Mouse (Mus musculus) embryonic facial prominence, embryonic 12.5 days (tissue): ENCODE measurements around the gene Sgms2. TPM values are rescaled to one million over a fixed set of nuclear protein-coding genes. Genes with fewer than 3 reads are reported as not detected.
A peak's percentile ranks its signal among the peaks of the same experiment; 100 is the strongest.

ENCODE experiments used
- ATAC-seq: fragments of 200-750 bp; cut with Nextera tagmentation; 2 replicates; pipeline ENCODE4 v1.8.0; 2017; ENCODE audit not compliant: insufficient number of reproducible peaks, insufficient read depth, low FRiP score, low TSS enrichment
- H3K27ac ChIP-seq: fragments of 300-500 bp; sonication (generic); 2 replicates; pipeline ENCODE4 v1.5.1; 2016; ENCODE audit warnings: mild to moderate bottlenecking
- H3K27me3 ChIP-seq: fragments of 300-500 bp; sonication (generic); 2 replicates; pipeline ENCODE4 v1.6.1; 2016; ENCODE audit warnings: mild to moderate bottlenecking, moderate library complexity
- H3K36me3 ChIP-seq: fragments of 300-500 bp; sonication (generic); 2 replicates; pipeline ENCODE4 v1.6.1; 2016; ENCODE audit warnings: mild to moderate bottlenecking
- H3K4me1 ChIP-seq: fragments of 300-500 bp; sonication (generic); 2 replicates; pipeline ENCODE4 v1.6.1; 2016
- H3K4me2 ChIP-seq: fragments of 300-500 bp; sonication (generic); replicated peaks from 2 replicates; pipeline ENCODE4 v1.6.1; 2016; ENCODE audit warnings: mild to moderate bottlenecking, moderate library complexity
- H3K4me3 ChIP-seq: fragments of 300-500 bp; sonication (generic); 2 replicates; pipeline ENCODE4 v1.5.1; 2016; ENCODE audit warnings: mild to moderate bottlenecking
- H3K9ac ChIP-seq: fragments of 300-500 bp; sonication (generic); 2 replicates; pipeline ENCODE4 v1.6.1; 2016; ENCODE audit warnings: mild to moderate bottlenecking, moderate library complexity
- H3K9me3 ChIP-seq: fragments of 300-500 bp; sonication (generic); 2 replicates; pipeline ENCODE4 v1.6.1; 2016; ENCODE audit warnings: mild to moderate bottlenecking, moderate library complexity
- WGBS: fragments of 180-500 bp; shearing (Covaris S2); methylation state at CpG from one replicate; pipeline ENCODE4 v1.1.7; 2016; 5-methylcytosine and 5-hydroxymethylcytosine counted together
- polyA plus RNA-seq: library from polyadenylated mRNA; unstranded; fragments of >200 nt; fragmentation: Nextera tagmentation; extraction: Ambion mirVana; gene quantifications from 2 replicates; pipeline ENCODE4 v1.2.1, GENCODE M21; 2016

The Sgms2 gene
- polyA plus RNA-seq, 1 experiment from 2014 or later, result 3.2 TPM

DNA sequence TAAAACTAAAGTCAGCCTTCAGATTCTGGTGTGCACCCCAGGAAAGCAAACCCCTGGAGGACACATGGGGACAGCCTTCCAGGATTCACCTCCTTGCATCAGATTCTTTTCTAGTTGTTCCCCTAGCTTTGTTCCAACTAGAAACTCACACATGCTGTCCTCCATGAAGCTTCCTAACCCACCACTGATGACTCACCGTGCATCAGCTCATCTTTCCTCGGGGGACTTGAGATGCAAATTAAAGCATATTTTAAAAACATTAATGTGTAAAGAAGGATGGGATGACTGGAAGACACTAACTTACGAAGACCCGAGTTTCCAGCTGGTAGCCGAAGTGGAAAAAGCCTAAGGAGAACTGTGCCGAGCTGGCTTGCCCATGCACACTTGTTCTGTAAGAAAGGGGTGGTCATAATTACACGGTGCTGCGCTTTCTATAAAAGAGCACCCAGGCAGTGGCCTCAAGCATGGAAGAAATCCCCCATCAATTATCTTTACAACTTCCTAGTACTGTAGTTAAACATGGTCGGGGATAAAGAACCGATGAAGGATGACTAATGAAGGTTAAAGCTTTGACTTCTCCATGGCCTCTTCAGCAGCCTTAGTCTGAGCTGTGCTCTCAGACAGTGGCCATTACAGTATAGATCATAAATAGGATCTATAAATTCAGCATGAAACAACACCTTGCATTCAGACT lies 10.6 kb upstream of the Sgms2 start:
- no peak overlapping the region for H3K9ac ChIP-seq
- WGBS, result 78% methylated on average over 10 of the region's 10 CpGs
- H3K36me3 ChIP-seq, result no peaks in the 10 kb centered on the region
- no peaks in the 10 kb centered on the region for H3K27me3 ChIP-seq
- H3K4me1 ChIP-seq, result no peaks in the 10 kb centered on the region
- no peaks in the 10 kb centered on the region for H3K9me3 ChIP-seq
- H3K4me2 ChIP-seq, result no peak overlapping the region
- H3K4me3 ChIP-seq, result no peak overlapping the region
- H3K27ac ChIP-seq, result no peak overlapping the region
- ATAC-seq, result no peak

DNA sequence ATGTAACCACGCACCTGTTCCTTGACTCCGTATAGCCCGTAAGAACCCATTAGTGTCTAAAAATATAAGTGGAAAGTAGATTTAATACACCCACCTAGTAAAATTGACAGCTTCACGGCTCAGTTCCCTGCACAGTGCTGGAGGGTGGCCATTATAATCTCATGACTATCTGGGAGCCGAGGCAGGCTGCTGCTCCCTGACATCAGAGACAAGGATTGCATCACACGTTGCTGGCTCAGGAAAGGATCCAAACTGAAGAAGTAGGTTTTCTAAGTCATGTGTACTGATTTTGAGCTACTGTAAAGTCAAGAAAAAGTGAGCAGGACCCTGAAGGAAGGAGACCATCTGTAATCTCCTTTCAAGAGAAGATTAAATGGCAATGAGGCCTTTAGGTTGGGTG lies 8.4 kb upstream of the Sgms2 start:
- H3K4me2 ChIP-seq, result no peak overlapping the region
- no peaks in the 10 kb centered on the region for H3K4me1 ChIP-seq
- no peak for ATAC-seq
- no peak overlapping the region for H3K27ac ChIP-seq
- H3K36me3 ChIP-seq, result no peaks in the 10 kb centered on the region
- no peaks in the 10 kb centered on the region for H3K27me3 ChIP-seq
- H3K4me3 ChIP-seq, result no peak overlapping the region
- 85% methylated on average over 6 of the region's 6 CpGs for WGBS
- H3K9me3 ChIP-seq, result no peaks in the 10 kb centered on the region
- no peak overlapping the region for H3K9ac ChIP-seq

DNA sequence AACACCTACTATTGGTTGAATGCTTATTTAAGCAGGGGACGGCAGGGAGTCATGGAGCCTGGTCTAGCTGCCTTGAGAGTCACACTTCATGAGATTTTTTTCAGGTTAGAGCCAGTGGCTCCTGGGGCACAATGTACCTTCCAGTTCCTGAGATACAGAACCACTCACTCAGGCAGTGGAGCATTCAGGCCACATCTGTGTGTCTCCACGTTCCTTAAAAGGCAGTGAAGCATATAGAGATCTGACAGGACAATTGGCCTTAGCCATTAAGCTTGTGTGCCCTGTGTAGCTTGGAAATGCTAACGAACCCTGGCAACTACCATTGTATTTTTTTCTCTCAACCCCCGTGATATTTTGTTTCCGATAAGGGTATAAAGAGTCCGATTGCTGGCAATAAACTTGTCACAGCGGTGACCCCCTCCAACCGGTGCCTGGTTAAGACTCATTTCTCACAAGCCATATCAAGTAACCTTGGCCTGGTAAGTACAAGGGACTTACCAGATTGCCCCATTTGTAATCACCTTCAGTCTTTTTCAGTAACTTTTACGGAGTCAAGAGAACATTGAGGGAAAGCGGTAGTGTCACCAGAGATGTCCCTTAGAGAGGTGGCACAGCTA lies 5.4 kb upstream of the Sgms2 start:
- Histone ChIP-seq H3K27me3 (peaks cover 10% of the 10 kb centered on the region; the same call in 1 of the 2 replicates), H3K4me2 (no peak overlapping the region), H3K4me1 (no peaks in the 10 kb centered on the region), H3K36me3 (no peaks in the 10 kb centered on the region), H3K9me3 (no peaks in the 10 kb centered on the region), H3K27ac (no peak overlapping the region), H3K4me3 (no peak overlapping the region), H3K9ac (no peak overlapping the region)
- 59% methylated on average over 10 of the region's 10 CpGs for WGBS
- no peak for ATAC-seq

DNA sequence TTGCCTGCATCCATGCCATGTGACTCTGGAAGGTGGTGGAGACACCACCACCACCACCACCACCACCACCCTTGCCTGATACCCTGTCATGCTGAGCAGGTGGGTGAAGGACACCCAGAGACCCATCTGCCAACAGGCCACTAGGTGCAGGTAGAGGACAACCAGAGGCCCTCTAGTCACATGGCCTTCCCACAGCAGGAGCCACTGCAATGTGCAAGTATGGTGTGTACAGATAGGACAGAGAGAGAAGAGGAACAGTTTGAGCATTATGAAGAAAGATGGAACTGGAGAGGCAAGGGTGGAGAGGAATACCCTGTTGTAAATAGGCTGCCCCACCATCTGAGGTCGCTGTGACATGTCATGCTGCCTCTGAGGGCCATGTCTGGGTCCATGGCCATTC lies 3.9 kb upstream of the Sgms2 start:
- Histone ChIP-seq H3K4me1 (peaks cover 6% of the 10 kb centered on the region; the same call in 1 of the 2 replicates), H3K9ac (no peak overlapping the region), H3K27ac (no peak overlapping the region), H3K27me3 (peaks cover 24% of the 10 kb centered on the region), H3K4me2 (no peak overlapping the region), H3K36me3 (no peaks in the 10 kb centered on the region), H3K4me3 (no peak overlapping the region), H3K9me3 (no peaks in the 10 kb centered on the region)
- no peak for ATAC-seq
- WGBS, result 74% methylated on average over 1 of the region's 1 CpGs

DNA sequence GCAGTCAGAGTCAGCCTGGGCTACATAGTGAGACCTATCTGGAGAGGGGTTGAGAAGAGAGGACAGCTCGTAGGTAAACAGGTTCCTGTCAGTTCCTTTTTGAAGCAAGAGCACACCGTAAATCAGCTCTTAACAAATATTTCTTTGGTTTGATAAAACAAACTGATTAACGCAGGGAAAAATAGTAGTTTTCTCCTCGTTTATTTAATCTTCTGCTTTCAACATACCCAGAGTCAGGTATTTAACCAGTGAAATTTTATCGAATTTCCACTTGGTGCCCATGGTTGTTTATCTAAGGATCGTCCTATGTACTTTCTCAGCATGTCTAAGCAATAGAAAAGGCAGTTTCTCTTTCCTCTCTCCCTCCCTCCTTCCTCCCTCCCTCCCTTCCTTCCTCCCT lies 2.0 kb upstream of the Sgms2 start:
- ATAC-seq, result no peak
- no peaks in the 10 kb centered on the region for H3K9me3 ChIP-seq
- H3K9ac ChIP-seq, result no peak overlapping the region
- H3K27ac ChIP-seq, result no peak overlapping the region
- peaks cover 35% of the 10 kb centered on the region for H3K27me3 ChIP-seq
- no peaks in the 10 kb centered on the region for H3K36me3 ChIP-seq
- 61% methylated on average over 6 of the region's 6 CpGs for WGBS
- no peak overlapping the region for H3K4me3 ChIP-seq
- no peak overlapping the region for H3K4me2 ChIP-seq
- peaks cover 6% of the 10 kb centered on the region; the same call in 1 of the 2 replicates for H3K4me1 ChIP-seq

DNA sequence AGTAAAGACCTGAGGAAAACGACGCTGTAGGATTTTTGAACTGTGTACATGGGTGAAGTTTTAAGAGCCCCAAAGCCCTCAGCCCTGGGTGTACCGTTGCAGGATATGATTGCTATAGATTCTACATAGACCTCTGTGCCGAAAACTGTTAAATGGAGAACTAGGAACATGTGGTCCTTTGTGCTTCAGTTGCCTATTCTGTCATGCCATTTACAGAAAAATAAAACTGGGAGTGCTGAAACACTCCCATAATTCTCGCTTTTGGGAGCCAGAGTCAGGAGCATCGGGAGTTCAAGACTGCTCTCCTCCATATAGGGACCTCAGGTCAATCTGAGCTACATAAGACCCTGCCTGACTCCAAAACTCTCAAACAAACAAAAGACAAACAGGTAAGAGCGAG lies 769 bp upstream of the Sgms2 start:
- Histone ChIP-seq H3K36me3 (no peaks in the 10 kb centered on the region), H3K9me3 (no peaks in the 10 kb centered on the region), H3K4me2 (no peak overlapping the region), H3K27me3 (peaks cover 45% of the 10 kb centered on the region), H3K9ac (no peak overlapping the region), H3K27ac (no peak overlapping the region), H3K4me1 (peaks cover 6% of the 10 kb centered on the region; the same call in 1 of the 2 replicates), H3K4me3 (no peak overlapping the region)
- 90% methylated on average over 7 of the region's 7 CpGs for WGBS
- no peak for ATAC-seq

DNA sequence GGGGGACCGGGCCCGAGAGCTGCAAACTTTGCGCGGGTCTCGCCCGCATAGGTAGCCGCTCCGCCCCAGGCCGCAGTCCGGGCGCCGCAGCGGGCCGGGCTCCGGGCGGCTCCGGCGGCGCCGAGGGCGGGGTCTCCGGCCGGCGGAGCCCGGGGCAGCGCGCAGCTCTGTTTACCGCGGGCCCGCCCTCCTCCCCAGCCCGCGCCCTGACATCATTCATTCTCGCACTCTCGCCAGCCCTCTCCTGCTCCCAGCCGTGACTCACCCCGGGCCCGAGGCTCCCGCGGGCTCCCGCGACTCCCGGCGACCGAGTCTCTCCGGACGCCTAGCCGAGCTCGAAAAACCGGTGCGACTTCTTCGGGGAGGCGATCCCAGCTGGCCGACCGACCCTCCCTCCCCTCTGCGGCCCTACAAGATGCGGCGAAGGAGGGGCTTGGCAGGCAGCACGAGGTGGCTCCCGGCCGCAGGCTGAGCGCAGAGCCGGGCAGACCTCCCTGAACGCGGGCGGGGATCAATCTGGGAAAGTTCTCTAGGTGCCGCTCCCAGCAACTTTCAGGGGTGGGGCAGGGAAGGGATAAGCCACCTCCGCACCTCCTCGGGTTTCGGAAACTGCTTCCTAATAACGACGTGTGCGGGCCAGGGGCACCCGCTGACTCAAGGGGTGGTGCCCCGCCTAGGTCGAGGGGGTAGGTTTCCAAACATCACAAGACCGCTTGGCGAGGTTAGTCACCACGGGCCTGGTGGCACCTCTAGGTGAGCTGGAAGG lies 885 bp downstream of the Sgms2 start:
- peaks cover 46% of the 10 kb centered on the region for H3K27me3 ChIP-seq
- H3K4me1 ChIP-seq, result peaks cover 6% of the 10 kb centered on the region; the same call in 1 of the 2 replicates
- ATAC-seq, result peak; percentile 83
- no peak overlapping the region for H3K27ac ChIP-seq
- H3K9me3 ChIP-seq, result no peaks in the 10 kb centered on the region
- under 1% methylated on average over 70 of the region's 78 CpGs for WGBS
- peak overlapping the region; percentile 77 for H3K4me3 ChIP-seq
- H3K9ac ChIP-seq, result peak overlapping the region; percentile 66
- H3K36me3 ChIP-seq, result no peaks in the 10 kb centered on the region
- peak overlapping the region; percentile 94 for H3K4me2 ChIP-seq

DNA sequence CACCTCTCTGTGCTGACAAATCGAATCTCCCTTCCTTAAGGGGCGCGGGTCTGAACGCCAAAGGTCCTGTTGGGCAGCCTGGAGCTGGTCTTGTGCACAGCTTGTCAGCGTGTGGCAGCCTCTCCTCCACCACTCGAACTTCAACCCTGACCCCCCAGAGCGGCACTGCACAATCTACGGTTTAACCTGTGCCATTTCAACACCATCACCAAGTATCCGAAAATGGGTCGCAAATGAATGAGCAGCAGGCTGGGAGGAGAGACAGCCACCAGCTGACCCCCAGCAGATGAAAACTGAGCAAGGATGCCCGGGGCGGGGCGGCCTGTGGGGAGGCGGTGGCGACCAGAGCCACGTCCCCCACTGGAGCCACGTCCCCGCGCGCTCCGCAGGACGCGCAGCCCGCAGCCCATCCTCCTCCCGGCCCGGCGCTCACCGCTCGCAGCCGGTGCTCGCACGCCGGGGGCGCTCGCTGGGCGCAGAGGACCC lies 1.5 kb downstream of the Sgms2 start:
- peaks cover 6% of the 10 kb centered on the region; the same call in 1 of the 2 replicates for H3K4me1 ChIP-seq
- peak overlapping the region; percentile 94 for H3K4me2 ChIP-seq
- no peak overlapping the region for H3K27ac ChIP-seq
- H3K4me3 ChIP-seq, result peak overlapping the region; percentile 77
- ATAC-seq, result peak; percentile 43
- H3K9ac ChIP-seq, result peak overlapping the region; percentile 66
- WGBS, result under 1% methylated on average over 27 of the region's 36 CpGs
- peaks cover 46% of the 10 kb centered on the region for H3K27me3 ChIP-seq
- no peaks in the 10 kb centered on the region for H3K9me3 ChIP-seq
- H3K36me3 ChIP-seq, result no peaks in the 10 kb centered on the region

DNA sequence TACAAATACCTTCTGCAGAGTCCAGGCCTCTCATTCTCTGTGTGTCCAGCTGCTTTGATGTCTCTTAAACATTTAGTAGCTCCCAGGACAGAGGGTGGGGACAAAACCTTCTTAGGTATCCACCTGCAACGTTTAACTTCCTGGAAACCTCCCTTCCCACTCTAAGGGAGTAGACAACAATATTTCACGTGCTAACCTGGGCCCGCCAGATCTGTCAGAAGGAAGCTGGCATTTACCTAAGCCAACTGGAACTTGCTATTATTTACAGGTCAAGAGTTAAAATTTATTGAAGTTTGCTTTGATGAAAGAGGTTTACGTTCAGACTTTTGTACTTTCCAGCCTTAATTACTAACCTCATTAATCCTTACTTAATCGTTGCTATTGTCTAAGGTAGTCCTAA lies 2.2 kb downstream of the Sgms2 start:
- WGBS, result 29% methylated on average over 5 of the region's 5 CpGs
- Histone ChIP-seq H3K27me3 (peaks cover 45% of the 10 kb centered on the region), H3K27ac (no peak overlapping the region), H3K9me3 (no peaks in the 10 kb centered on the region), H3K9ac (no peak overlapping the region), H3K4me1 (peaks cover 6% of the 10 kb centered on the region; the same call in 1 of the 2 replicates), H3K36me3 (no peaks in the 10 kb centered on the region), H3K4me2 (no peak overlapping the region; the same call in 1 of the 2 replicates), H3K4me3 (peak overlapping the region; percentile 77; the same call in 1 of the 2 replicates)
- no peak for ATAC-seq

DNA sequence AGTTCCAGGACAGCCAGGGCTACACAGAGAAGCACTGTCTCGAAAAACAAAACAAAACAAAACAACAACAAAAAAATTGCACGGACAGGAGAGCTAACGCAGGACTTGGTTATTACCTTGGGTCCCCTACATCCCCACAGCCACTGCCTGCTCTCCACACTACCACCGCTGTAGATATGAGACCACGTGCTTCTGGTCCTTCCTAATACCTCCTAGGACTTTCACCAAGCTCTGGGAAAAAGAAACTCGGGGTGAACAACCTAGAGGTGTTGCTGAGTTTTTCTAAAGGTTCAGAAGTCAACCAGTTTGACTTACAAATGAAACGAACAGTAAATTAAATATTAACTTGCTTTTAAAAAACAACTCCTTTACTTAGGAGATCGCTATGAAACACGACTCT lies 2.8 kb downstream of the Sgms2 start:
- Histone ChIP-seq H3K36me3 (no peaks in the 10 kb centered on the region), H3K27me3 (peaks cover 43% of the 10 kb centered on the region)

DNA sequence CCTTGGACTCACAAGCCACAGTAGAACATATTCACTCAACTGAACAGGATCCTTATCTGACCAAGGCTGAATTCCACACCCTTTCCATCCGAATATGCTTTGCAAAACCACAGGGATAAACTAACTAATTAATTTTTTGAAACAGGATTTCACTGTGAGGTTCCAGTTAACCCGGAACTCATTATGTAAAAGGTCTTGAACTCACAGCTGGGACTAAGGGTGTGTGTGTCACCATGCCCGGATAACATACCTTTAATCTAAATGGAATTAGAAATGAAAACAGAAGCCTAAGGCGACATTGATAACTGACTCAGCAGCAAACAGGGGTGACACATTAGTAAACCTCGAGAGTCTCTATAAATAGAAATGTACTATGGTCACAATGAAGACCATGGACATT lies 5.8 kb downstream of the Sgms2 start:
- WGBS, result 58% methylated on average over 5 of the region's 5 CpGs
- Histone ChIP-seq H3K36me3 (no peaks in the 10 kb centered on the region), H3K9me3 (no peaks in the 10 kb centered on the region), H3K27ac (no peak overlapping the region), H3K4me2 (no peak overlapping the region), H3K9ac (no peak overlapping the region), H3K4me3 (no peak overlapping the region), H3K4me1 (no peaks in the 10 kb centered on the region), H3K27me3 (peaks cover 24% of the 10 kb centered on the region)
- no peak for ATAC-seq

More for the DNA sequence above, 2.8 kb downstream of the Sgms2 start:
- WGBS, result 62% methylated on average over 9 of the region's 9 CpGs
- Histone ChIP-seq H3K27ac (no peak overlapping the region), H3K9ac (no peak overlapping the region), H3K9me3 (no peaks in the 10 kb centered on the region), H3K4me1 (peaks cover 6% of the 10 kb centered on the region; the same call in 1 of the 2 replicates), H3K4me2 (no peak overlapping the region), H3K4me3 (no peak overlapping the region)
- no peak for ATAC-seq
